Comparison of ENCODE assay signal across 8 mouse cellular contexts in the genomic region with DNA sequence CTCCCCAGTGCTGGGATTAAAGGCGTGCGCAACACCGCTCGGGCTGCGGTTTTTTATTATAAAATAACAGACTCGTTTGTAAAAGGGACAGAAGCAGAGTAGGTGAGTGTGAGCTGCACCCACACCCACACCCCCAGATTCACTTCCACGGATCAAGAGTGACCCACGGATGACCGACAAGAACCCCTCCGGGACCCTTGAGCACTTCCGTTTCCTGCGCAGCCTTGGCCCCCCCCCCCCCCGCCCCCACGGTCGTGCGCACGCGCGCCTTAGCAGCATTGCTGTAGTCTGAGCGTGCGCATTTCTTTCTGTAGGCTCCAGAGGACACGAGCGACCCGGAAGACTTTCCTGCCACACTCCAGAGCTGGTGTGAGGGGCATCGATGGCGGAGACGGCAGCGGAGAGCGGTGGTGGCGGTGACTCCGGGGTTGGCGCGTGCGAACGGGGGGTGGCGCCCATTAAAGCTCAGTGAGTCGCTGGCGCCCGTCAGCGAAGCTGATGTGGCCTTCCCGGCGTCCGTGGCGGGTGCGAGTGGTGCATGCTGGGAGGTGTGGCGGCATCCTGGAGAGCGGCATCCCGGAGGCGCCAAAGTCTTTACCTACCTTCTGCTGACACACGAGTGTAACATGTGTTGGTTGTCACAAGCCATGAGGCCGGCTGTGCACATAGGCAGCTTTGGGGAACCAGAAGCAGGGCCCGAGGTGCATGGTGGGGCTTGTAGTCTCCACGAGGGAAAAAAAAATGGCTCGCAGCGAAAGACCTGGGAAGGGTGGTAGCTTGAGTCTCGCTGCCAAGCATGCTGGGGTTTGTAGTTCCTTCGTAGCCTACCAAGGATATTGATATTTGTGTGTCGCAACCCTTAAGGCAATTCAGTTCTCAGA. TPM values are rescaled to one million over a fixed set of nuclear protein-coding genes. Genes with fewer than 3 reads are reported as not detected.
DNase-seq lines count a peak whose midpoint lies in the region; ATAC-seq and TF ChIP-seq lines count a peak whose summit lies in the region.

A gene (plus strand): TSS at position 284 of the 881 bp plus-strand sequence.

- H3K36me3 ChIP-seq in forebrain, embryonic 11.5 days (ENCODE audit: control insufficient read depth, insufficient read depth, low read length), result peaks cover 12% of the 10 kb centered on the region; the same call in 1 of the 2 replicates
- peaks cover 27% of the 10 kb centered on the region for H3K36me3 ChIP-seq in heart, embryonic 16.5 days (ENCODE audit: control insufficient read depth, insufficient read depth)
- H3K36me3 ChIP-seq in liver, embryonic 16.5 days (ENCODE audit: control insufficient read depth, insufficient read depth), result peaks cover 22% of the 10 kb centered on the region
- H3K36me3 ChIP-seq in neural tube, embryonic 13.5 days, result peaks cover 34% of the 10 kb centered on the region
- peaks cover 1% of the 10 kb centered on the region; the same call in 1 of the 2 replicates for H3K36me3 ChIP-seq in testis, adult 2 months (ENCODE audit: control insufficient read depth, insufficient read depth, low read length)

- peak within 1 kb of the TSS; percentile 81 for H3K9ac ChIP-seq in forebrain, embryonic 11.5 days (ENCODE audit: low read length)
- H3K9ac ChIP-seq in heart, embryonic 16.5 days (ENCODE audit: low read length), result peak within 1 kb of the TSS; percentile 95
- H3K9ac ChIP-seq in liver, embryonic 16.5 days (ENCODE audit: low read depth, low read length), result peak within 1 kb of the TSS; percentile 88
- H3K9ac ChIP-seq in neural tube, embryonic 13.5 days, result peak within 1 kb of the TSS; percentile 87

- WGBS in forebrain, embryonic 11.5 days, result 2% methylated on average over 55 of the region's 58 CpGs
- under 1% methylated on average over 57 of the region's 58 CpGs for WGBS in heart, embryonic 16.5 days
- WGBS in liver, embryonic 16.5 days (ENCODE audit: insufficient replicate concordance), result under 1% methylated on average over 54 of the region's 58 CpGs
- 2% methylated on average over 57 of the region's 58 CpGs for WGBS in neural tube, embryonic 13.5 days

- peak; percentile 80 for ATAC-seq in forebrain, embryonic 11.5 days (replicated peaks; ENCODE audit: low FRiP score)
- ATAC-seq in heart, embryonic 16.5 days (replicated peaks; ENCODE audit: extremely low read depth, insufficient read depth, low FRiP score), result peak; percentile 80
- peak; percentile 71 for ATAC-seq in liver, embryonic 16.5 days (ENCODE audit: low read depth)
- ATAC-seq in neural tube, embryonic 13.5 days (ENCODE audit: low read depth), result peak; percentile 82

- peak; percentile 83 to 87 for DNase-seq in CD8-positive naive resting alpha-beta T cell, adult 2 months (ENCODE audit: low read depth in 2 of 2, low spot score in 2 of 2)
- DNase-seq in c-Kit-positive CD71-positive TER-119-negative erythroid progenitor cells, embryonic 14.5 days (ENCODE audit: low read depth), result peak; percentile 84
- peak; percentile 93 for DNase-seq in forebrain, embryonic 11.5 days (ENCODE audit: low spot score)
- DNase-seq in kidney, postnatal 4 days, result peak; percentile 86 to 91

- H3K27ac ChIP-seq in forebrain, embryonic 11.5 days (ENCODE audit: low read depth, low read length), result peak within 1 kb of the TSS; percentile 89
- H3K27ac ChIP-seq in heart, embryonic 16.5 days (ENCODE audit: low read length), result peak within 1 kb of the TSS; percentile 99
- peak within 1 kb of the TSS; percentile 97 for H3K27ac ChIP-seq in liver, embryonic 16.5 days (ENCODE audit: low read length)
- peak within 1 kb of the TSS; percentile 96 for H3K27ac ChIP-seq in neural tube, embryonic 13.5 days (replicated peaks)
- H3K27ac ChIP-seq in testis, adult 2 months (ENCODE audit: control insufficient read depth, insufficient read depth, low read depth, low read length), result peak within 1 kb of the TSS; percentile 98

- peak within 1 kb of the TSS; percentile 64 for H3K4me2 ChIP-seq in forebrain, embryonic 11.5 days (ENCODE audit: low read depth, low read length, severe bottlenecking)
- H3K4me2 ChIP-seq in heart, embryonic 16.5 days (ENCODE audit: low read depth, low read length), result peak within 1 kb of the TSS; percentile 80
- H3K4me2 ChIP-seq in liver, embryonic 16.5 days (ENCODE audit: low read depth, low read length), result peak within 1 kb of the TSS; percentile 86
- peak within 1 kb of the TSS; percentile 80 for H3K4me2 ChIP-seq in neural tube, embryonic 13.5 days

- TF ChIP-seq POLR2A in testis, adult 2 months (IDR thresholded peaks at IDR 0.05; ENCODE audit: control insufficient read depth, low read depth, low read length), result peak; percentile 29

- H3K4me1 ChIP-seq in forebrain, embryonic 11.5 days (replicated peaks; ENCODE audit: control insufficient read depth, insufficient read depth, low read length), result peaks cover 15% of the 10 kb centered on the region
- peaks cover 24% of the 10 kb centered on the region for H3K4me1 ChIP-seq in heart, embryonic 16.5 days (ENCODE audit: control insufficient read depth, insufficient read depth, low read length)
- H3K4me1 ChIP-seq in liver, embryonic 16.5 days (ENCODE audit: control insufficient read depth, low read depth, low read length), result peaks cover 41% of the 10 kb centered on the region
- H3K4me1 ChIP-seq in neural tube, embryonic 13.5 days (replicated peaks), result peaks cover 25% of the 10 kb centered on the region
- peaks cover 34% of the 10 kb centered on the region for H3K4me1 ChIP-seq in testis, adult 2 months (ENCODE audit: control insufficient read depth, insufficient read depth, low read length)

- H3K9me3 ChIP-seq in forebrain, embryonic 11.5 days (ENCODE audit: control insufficient read depth, low read length), result no peaks in the 10 kb centered on the region
- H3K9me3 ChIP-seq in heart, embryonic 16.5 days (replicated peaks; ENCODE audit: control insufficient read depth, low read length), result no peaks in the 10 kb centered on the region
- no peaks in the 10 kb centered on the region for H3K9me3 ChIP-seq in liver, embryonic 16.5 days (replicated peaks; ENCODE audit: control insufficient read depth, low read length)
- no peaks in the 10 kb centered on the region for H3K9me3 ChIP-seq in neural tube, embryonic 13.5 days

- peak within 1 kb of the TSS; percentile 82 for H3K4me3 ChIP-seq in forebrain, embryonic 11.5 days (ENCODE audit: low read depth, low read length)
- H3K4me3 ChIP-seq in heart, embryonic 16.5 days (ENCODE audit: low read length), result peak within 1 kb of the TSS; percentile 91
- H3K4me3 ChIP-seq in liver, embryonic 16.5 days (ENCODE audit: low read depth, low read length), result peak within 1 kb of the TSS; percentile 87
- H3K4me3 ChIP-seq in neural tube, embryonic 13.5 days, result peak within 1 kb of the TSS; percentile 58
- peak within 1 kb of the TSS; percentile 97 for H3K4me3 ChIP-seq in testis, adult 2 months (ENCODE audit: control insufficient read depth, low read depth, low read length)

- peak; percentile 25; the same call in 1 of the 2 replicates for TF ChIP-seq CTCF in testis, adult 2 months (IDR thresholded peaks at IDR 0.05; ENCODE audit: control insufficient read depth, insufficient read depth, insufficient replicate concordance, low read depth, low read length)

- H3K27me3 ChIP-seq in forebrain, embryonic 11.5 days (ENCODE audit: control insufficient read depth, insufficient read depth, low read length), result no peaks in the 10 kb centered on the region; the same call in none of the 2 replicates
- no peaks in the 10 kb centered on the region for H3K27me3 ChIP-seq in heart, embryonic 16.5 days (ENCODE audit: control insufficient read depth, insufficient read depth, low read length)
- no peaks in the 10 kb centered on the region for H3K27me3 ChIP-seq in liver, embryonic 16.5 days (ENCODE audit: control insufficient read depth, insufficient read depth, low read depth, low read length)
- H3K27me3 ChIP-seq in neural tube, embryonic 13.5 days, result peaks cover 14% of the 10 kb centered on the region; the same call in 1 of the 2 replicates
- H3K27me3 ChIP-seq in testis, adult 2 months (ENCODE audit: control insufficient read depth, insufficient read depth, low read length), result no peaks in the 10 kb centered on the region

RNA-seq across cellular contexts. Expression of the gene that starts here (rescaled TPM):
- polyA plus RNA-seq in forebrain, embryonic 11.5 days (2014; fragmentation: Nextera tagmentation; extraction: Ambion mirVana), result 40.4 and 43.1 TPM in 2 replicates
- 31.7 and 34.9 TPM in 2 replicates for polyA plus RNA-seq in heart, embryonic 16.5 days (2015; fragmentation: Nextera tagmentation; extraction: Ambion mirVana)
- 11.4 and 12.2 TPM in 2 replicates for polyA plus RNA-seq in liver, embryonic 16.5 days (2015; fragmentation: Nextera tagmentation; extraction: Ambion mirVana)
- polyA plus RNA-seq in neural tube, embryonic 13.5 days (2015; fragmentation: Nextera tagmentation; extraction: Ambion mirVana), result 61.5 and 64.6 TPM in 2 replicates
- polyA plus RNA-seq in testis, adult 2 months (2012; rRNA removed), result 29.7 and 31.3 TPM in 2 replicates

Comparison
In these comparisons a context has a peak if more than half of its experiments do, and no peak if none do; other contexts are left out.
1. Peak in every context shown above with its lines: DNase-seq, ATAC-seq, H3K4me3 ChIP-seq and H3K27ac ChIP-seq.